Mouse (Mus musculus) kidney, embryonic 15.5 days (tissue): Measurements from ENCODE around the gene Jtb. TPM values are rescaled to one million over a fixed set of nuclear protein-coding genes. Genes with fewer than 3 reads are reported as not detected.

ENCODE experiments used
- ATAC-seq: fragments of 200-750 bp; cut with Nextera tagmentation; replicated peaks from 2 replicates; pipeline ENCODE4 v1.8.0; 2017; ENCODE audit warnings: moderate TSS enrichment; ENCODE audit not compliant: low FRiP score
- H3K27ac ChIP-seq: fragments of 300-500 bp; sonication (generic); 2 replicates; pipeline ENCODE4 v1.5.1; 2015; ENCODE audit warnings: mild to moderate bottlenecking, inconsistent platforms
- H3K27me3 ChIP-seq: fragments of 300-500 bp; sonication (generic); 2 replicates; pipeline ENCODE4 v1.6.1; 2015; ENCODE audit warnings: inconsistent platforms
- H3K36me3 ChIP-seq: fragments of 300-500 bp; sonication (generic); 2 replicates; pipeline ENCODE4 v1.6.1; 2015; ENCODE audit warnings: inconsistent platforms
- H3K4me1 ChIP-seq: fragments of 300-500 bp; sonication (generic); 2 replicates; pipeline ENCODE4 v1.6.1; 2015; ENCODE audit warnings: inconsistent platforms
- H3K4me2 ChIP-seq: fragments of 300-500 bp; sonication (generic); 2 replicates; pipeline ENCODE4 v1.6.1; 2015; ENCODE audit warnings: moderate library complexity, mild to moderate bottlenecking, inconsistent platforms
- H3K4me3 ChIP-seq: fragments of 300-500 bp; sonication (generic); replicated peaks from 2 replicates; pipeline ENCODE4 v1.5.1; 2015; ENCODE audit warnings: mild to moderate bottlenecking, inconsistent platforms
- H3K9ac ChIP-seq: fragments of 300-500 bp; sonication (generic); 2 replicates; pipeline ENCODE4 v1.6.1; 2015; ENCODE audit warnings: mild to moderate bottlenecking, inconsistent platforms
- H3K9me3 ChIP-seq: fragments of 300-500 bp; sonication (generic); replicated peaks from 2 replicates; pipeline ENCODE4 v1.6.1; 2016; ENCODE audit warnings: inconsistent platforms
- WGBS: fragments of 180-500 bp; shearing (Covaris S2); methylation state at CpG from one replicate; pipeline ENCODE4 v1.1.7; 2015; ENCODE audit warnings: mixed read lengths; 5-methylcytosine and 5-hydroxymethylcytosine counted together
- microRNA-seq: library from miRNA; unstranded; fragments of <30 nt; microRNA quantifications from one replicate; pipeline ENCODE4, GENCODE M21; 2016
- polyA plus RNA-seq: library from polyadenylated mRNA; unstranded; fragments of >200 nt; fragmentation: Nextera tagmentation; extraction: Ambion mirVana; gene quantifications from 2 replicates; pipeline ENCODE4 v1.2.1, GENCODE M21; 2015

Gene Jtb
- polyA plus RNA-seq, 1 experiment from 2014 or later = 96.9 TPM

DNA sequence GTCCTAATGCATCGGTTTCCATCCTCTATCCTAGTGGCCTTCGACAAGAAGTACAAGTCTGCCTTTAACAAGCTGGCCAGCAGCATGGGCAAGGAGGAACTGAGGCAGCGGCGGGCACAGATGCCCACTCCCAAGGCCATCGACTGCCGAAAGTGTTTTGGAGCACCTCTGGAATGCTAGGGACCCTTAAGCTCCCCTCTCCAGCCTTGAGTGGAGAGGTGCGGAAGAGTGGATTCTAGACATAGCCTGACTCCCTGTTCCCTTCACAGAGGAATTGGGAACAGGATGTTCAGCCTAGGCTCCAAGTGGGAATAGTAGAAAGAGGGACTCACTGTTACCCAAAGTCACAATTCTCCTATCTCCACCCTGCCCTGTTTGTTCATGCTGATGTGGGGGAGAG lies 48.3 kb downstream of the Jtb start:
- no peak overlapping the region for H3K27ac ChIP-seq
- no peaks in the 10 kb centered on the region for H3K4me1 ChIP-seq
- WGBS = 97% methylated on average over 7 of the region's 7 CpGs
- H3K9ac ChIP-seq = no peak overlapping the region
- no peaks in the 10 kb centered on the region for H3K27me3 ChIP-seq
- peaks cover 61% of the 10 kb centered on the region for H3K36me3 ChIP-seq
- ATAC-seq = no peak
- H3K4me2 ChIP-seq = no peak overlapping the region
- H3K9me3 ChIP-seq = no peaks in the 10 kb centered on the region
- H3K4me3 ChIP-seq = no peak overlapping the region

GRCm38 (mm10) chr3:90280708-90281107 lies 49.3 kb downstream of the Jtb start:
- H3K4me2 ChIP-seq = no peak overlapping the region
- no peak for ATAC-seq
- no peak overlapping the region for H3K27ac ChIP-seq
- no peaks in the 10 kb centered on the region for H3K4me1 ChIP-seq
- peaks cover 53% of the 10 kb centered on the region for H3K36me3 ChIP-seq
- no peaks in the 10 kb centered on the region for H3K9me3 ChIP-seq
- WGBS = 85% methylated on average over 9 of the region's 9 CpGs
- H3K27me3 ChIP-seq = no peaks in the 10 kb centered on the region
- H3K9ac ChIP-seq = no peak overlapping the region
- no peak overlapping the region for H3K4me3 ChIP-seq

DNA sequence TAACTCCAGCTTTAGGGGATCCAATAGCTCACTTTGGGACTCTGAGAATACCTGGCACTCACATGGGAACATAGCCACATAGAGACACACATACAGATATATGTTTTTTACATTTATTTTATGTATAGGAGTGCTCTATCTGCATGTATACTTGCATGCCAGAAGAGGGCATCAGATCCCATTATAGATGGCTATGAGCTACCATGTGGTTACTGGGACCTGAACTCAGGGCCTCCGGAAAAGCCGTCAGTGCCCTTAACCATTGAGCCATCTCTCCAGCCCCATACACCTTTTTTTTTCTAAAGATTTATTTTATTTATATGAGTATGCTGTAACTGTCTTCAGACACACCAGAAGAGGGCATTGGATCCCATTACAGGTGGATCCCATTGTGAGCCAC lies 52.8 kb downstream of the Jtb start:
- H3K4me2 ChIP-seq = no peak overlapping the region
- ATAC-seq = no peak
- WGBS = 90% methylated on average over 2 of the region's 2 CpGs
- H3K27me3 ChIP-seq = no peaks in the 10 kb centered on the region
- peaks cover 22% of the 10 kb centered on the region for H3K36me3 ChIP-seq
- no peaks in the 10 kb centered on the region for H3K9me3 ChIP-seq
- H3K4me1 ChIP-seq = no peaks in the 10 kb centered on the region
- H3K9ac ChIP-seq = no peak overlapping the region
- H3K27ac ChIP-seq = no peak overlapping the region
- no peak overlapping the region for H3K4me3 ChIP-seq

Small RNA genes lying within 50 kb of the gene (microRNA-seq; reads per million reads assigned to microRNA genes)
- not detected for gene Mir7012

Other genes with a start within 250 kb of the Jtb start
- gene Hax1, start 232.8 kb upstream of the Jtb start, polyA plus RNA-seq = 174 and 180 TPM in 2 replicates
- gene 4933434E20Rik, start 180.0 kb upstream of the Jtb start, polyA plus RNA-seq = 171 and 172 TPM in 2 replicates
- gene Ubap2l, start 179.0 kb upstream of the Jtb start, polyA plus RNA-seq = 197 and 201 TPM in 2 replicates
- gene Tpm3, start 158.9 kb upstream of the Jtb start, polyA plus RNA-seq = 547 and 591 TPM in 2 replicates
- 0.40 and 0.45 TPM in 2 replicates for gene Nup210l, start 127.5 kb upstream of the Jtb start, polyA plus RNA-seq
- gene Rps27, start 17.9 kb upstream of the Jtb start, polyA plus RNA-seq = 1,600 and 1,610 TPM in 2 replicates
- 39.8 and 40.8 TPM in 2 replicates for gene Rab13, start 17.9 kb upstream of the Jtb start, polyA plus RNA-seq
- 3.7 and 6.9 TPM in 2 replicates for gene Creb3l4, start 11.9 kb downstream of the Jtb start, polyA plus RNA-seq
- gene Slc39a1, start 16.6 kb downstream of the Jtb start, polyA plus RNA-seq = 101 and 104 TPM in 2 replicates
- 26.1 and 26.7 TPM in 2 replicates for gene Crtc2, start 22.6 kb downstream of the Jtb start, polyA plus RNA-seq
- gene Dennd4b, start 33.6 kb downstream of the Jtb start, polyA plus RNA-seq = 3.9 and 4.1 TPM in 2 replicates
- gene Gatad2b, start 61.6 kb downstream of the Jtb start, polyA plus RNA-seq = 12.8 and 16.2 TPM in 2 replicates
- 15.4 and 17.3 TPM in 2 replicates for gene Slc27a3, start 158.3 kb downstream of the Jtb start, polyA plus RNA-seq
- gene Ints3, start 202.0 kb downstream of the Jtb start, polyA plus RNA-seq = 32.9 and 38.1 TPM in 2 replicates
- gene Npr1, start 234.3 kb downstream of the Jtb start, polyA plus RNA-seq = 13.6 and 16.2 TPM in 2 replicates
- 236 and 238 TPM in 2 replicates for gene Ilf2, start 244.5 kb downstream of the Jtb start, polyA plus RNA-seq